Mouse (Mus musculus): Measurements from ENCODE around the gene Wwox.

Gene Wwox

GRCm38 (mm10) chr8:114468526-114469207 is 29.2 kb downstream of the Wwox start:
- in situ Hi-C loops (cut with MboI, MseI), result no loop called here

GRCm38 (mm10) chr8:114469208-114469590 is 29.7 kb downstream of the Wwox start:
- in situ Hi-C loops (cut with MboI, MseI), result no loop called here

- in situ Hi-C loops (cut with MboI, MseI), result no loop called here
Observed at GRCm38 (mm10) chr8:114473546-114473945, 34.1 kb downstream of the Wwox start.

- in situ Hi-C loops (cut with MboI, MseI), result no loop called here
Observed at GRCm38 (mm10) chr8:114476919-114477318, 37.5 kb downstream of the Wwox start.

GRCm38 (mm10) chr8:114477790-114478189 is 38.3 kb downstream of the Wwox start:
- in situ Hi-C loops (cut with MboI, MseI), result no loop called here

- in situ Hi-C loops (cut with MboI, MseI), result no loop called here
Observed at GRCm38 (mm10) chr8:114479749-114480148, 40.3 kb downstream of the Wwox start.

GRCm38 (mm10) chr8:114491662-114492160 is 52.3 kb downstream of the Wwox start:
- in situ Hi-C loops (cut with MboI, MseI), result no loop called here

GRCm38 (mm10) chr8:114499448-114500144 is 60.1 kb downstream of the Wwox start:
- in situ Hi-C loops (cut with MboI, MseI), result no loop called here

- in situ Hi-C loops (cut with MboI, MseI), result no loop called here
Observed at GRCm38 (mm10) chr8:114501906-114502305, 62.5 kb downstream of the Wwox start.

GRCm38 (mm10) chr8:114503196-114503595 is 63.7 kb downstream of the Wwox start:
- in situ Hi-C loops (cut with MboI, MseI), result no loop called here

- in situ Hi-C loops (cut with MboI, MseI), result no loop called here
Observed at GRCm38 (mm10) chr8:114504889-114505288, 65.4 kb downstream of the Wwox start.

GRCm38 (mm10) chr8:114505351-114506347 is 66.2 kb downstream of the Wwox start:
- in situ Hi-C loops (cut with MboI, MseI), result no loop called here

- in situ Hi-C loops (cut with MboI, MseI), result no loop called here
Observed at GRCm38 (mm10) chr8:114507404-114507803, 67.9 kb downstream of the Wwox start.

GRCm38 (mm10) chr8:114510226-114510625 is 70.8 kb downstream of the Wwox start:
- in situ Hi-C loops (cut with MboI, MseI), result no loop called here

- in situ Hi-C loops (cut with MboI, MseI), result no loop called here
Observed at GRCm38 (mm10) chr8:114512075-114512935, 72.8 kb downstream of the Wwox start.

GRCm38 (mm10) chr8:114514692-114515091 is 75.2 kb downstream of the Wwox start:
- in situ Hi-C loops (cut with MboI, MseI), result no loop called here

- in situ Hi-C loops (cut with MboI, MseI), result no loop called here
Observed at GRCm38 (mm10) chr8:114523061-114523460, 83.6 kb downstream of the Wwox start.

GRCm38 (mm10) chr8:114526626-114527267 is 87.3 kb downstream of the Wwox start:
- in situ Hi-C loops (cut with MboI, MseI), result no loop called here

- in situ Hi-C loops (cut with MboI, MseI), result no loop called here
Observed at GRCm38 (mm10) chr8:114527648-114528221, 88.3 kb downstream of the Wwox start.

- in situ Hi-C loops (cut with MboI, MseI), result no loop called here
Observed at GRCm38 (mm10) chr8:114529581-114529980, 90.1 kb downstream of the Wwox start.
